Mouse (Mus musculus): ENCODE data around the gene Fam71a.

- TF ChIP-seq POLR2A (IDR thresholded peaks at IDR 0.05; ENCODE audit: insufficient read depth, low read depth, low read length) (no peak), CTCF (IDR thresholded peaks at IDR 0.05) (no peak)
Measured at GRCm38 (mm10) chr1:191189671-191190372, 25.2 kb upstream of the Fam71a start.

Measured in heart, adult 2 months (tissue).